Mouse (Mus musculus) bone marrow, adult 2 months (tissue): ENCODE measurements at regions not wholly inside any gene's neighbourhood (a gene's known extent, or its start where the extent isn't known, plus 50 kb on each side); places are given as distances from the start of the nearest gene placed in this dataset.

ENCODE experiments used
- CTCF ChIP-seq: fragments of 200-500 bp; IDR thresholded peaks from 2 replicates; pipeline ENCODE4 v1.5.1; 2011; ENCODE audit warnings: low read length, control low read depth; ENCODE audit not compliant: control insufficient read depth, insufficient read depth
- POLR2A ChIP-seq: fragments of 200-500 bp; IDR thresholded peaks from 2 replicates; pipeline ENCODE4 v1.6.1; 2011; ENCODE audit warnings: low read depth, mild to moderate bottlenecking, control low read depth, low read length, borderline replicate concordance; ENCODE audit not compliant: control insufficient read depth

DNA sequence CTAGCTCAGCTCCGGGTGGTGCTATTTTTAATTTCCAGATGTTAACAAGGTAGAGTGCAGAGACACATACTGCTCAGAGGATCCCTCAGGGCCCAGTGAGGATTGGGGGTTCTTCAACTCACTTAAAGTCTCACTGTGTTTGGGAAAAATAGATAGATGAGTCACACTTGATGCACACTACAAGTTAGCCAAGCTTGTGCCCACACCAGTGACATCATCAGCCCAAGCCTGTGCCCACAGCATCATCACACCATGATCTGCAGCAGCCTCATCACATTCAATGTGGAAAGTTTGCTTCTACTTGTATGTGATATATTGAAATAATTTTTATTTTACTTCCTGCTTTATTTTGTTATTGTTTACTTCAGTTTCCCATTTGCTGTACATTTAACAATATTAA, 139.2 kb downstream of the Pdcd6ip start:
- TF ChIP-seq CTCF (no peak), POLR2A (no peak)
